Mouse (Mus musculus) adrenal gland, adult 8-10 months (tissue): ENCODE data around the gene Ccnb1ip1. TPM values are rescaled to one million over a fixed set of nuclear protein-coding genes. Genes with fewer than 3 reads are reported as not detected.

Experiments
- DNase-seq: peaks from one replicate; pipeline ENCODE4 v3.0.0; 2022
- total RNA-seq, 4 experiments: library from RNA; stranded (reverse); gene quantifications; 2 replicates each; pipeline ENCODE4 v1.2.4; 2022

The Ccnb1ip1 gene
- total RNA-seq, 4 experiments from 2014 or later: 0.58 to 1.8 TPM; not detected in 2

GRCm38 (mm10) chr14:50784391-50785250 lies 22.9 kb downstream of the Ccnb1ip1 start:
- DNase-seq: no peak

GRCm38 (mm10) chr14:50782166-50782565 lies 25.4 kb downstream of the Ccnb1ip1 start:
- no peak for DNase-seq

- DNase-seq: no peak
Measured at GRCm38 (mm10) chr14:50771342-50771741, 36.2 kb downstream of the Ccnb1ip1 start.

- peak; percentile 19 for DNase-seq
Measured at GRCm38 (mm10) chr14:50765736-50766135, 41.8 kb downstream of the Ccnb1ip1 start.

DNA sequence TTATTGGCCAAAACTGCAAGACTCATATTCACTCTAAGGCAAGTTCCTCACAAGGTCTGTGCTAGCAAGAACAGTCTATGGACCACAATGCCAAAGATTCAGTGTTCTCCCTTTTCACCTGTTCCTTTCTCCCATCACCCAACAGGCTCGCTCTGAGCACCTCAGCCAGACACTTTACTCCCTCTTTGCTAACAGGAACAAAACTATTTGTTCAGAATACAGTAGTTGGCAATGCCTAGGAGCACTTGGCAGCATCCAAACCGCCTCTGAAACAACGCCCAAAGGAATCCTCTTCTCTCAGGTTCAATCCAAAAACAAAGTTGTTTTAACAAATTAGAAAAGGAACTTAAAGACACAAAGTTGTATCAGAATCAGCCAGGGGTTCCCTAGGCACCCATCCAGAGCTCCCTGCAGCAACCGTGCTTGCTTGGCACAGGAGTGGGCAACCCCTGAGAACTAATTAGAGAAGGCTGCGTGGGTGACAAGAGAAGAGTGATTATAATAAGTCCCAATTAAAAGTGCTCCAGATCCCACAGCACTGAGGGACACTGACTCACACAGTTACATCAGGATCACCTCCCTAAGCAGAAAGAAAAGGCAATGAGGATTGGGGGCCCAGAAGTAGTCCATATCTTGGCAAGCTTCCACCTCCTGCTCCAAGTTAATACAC lies 49.0 kb downstream of the Ccnb1ip1 start:
- no peak for DNase-seq

DNA sequence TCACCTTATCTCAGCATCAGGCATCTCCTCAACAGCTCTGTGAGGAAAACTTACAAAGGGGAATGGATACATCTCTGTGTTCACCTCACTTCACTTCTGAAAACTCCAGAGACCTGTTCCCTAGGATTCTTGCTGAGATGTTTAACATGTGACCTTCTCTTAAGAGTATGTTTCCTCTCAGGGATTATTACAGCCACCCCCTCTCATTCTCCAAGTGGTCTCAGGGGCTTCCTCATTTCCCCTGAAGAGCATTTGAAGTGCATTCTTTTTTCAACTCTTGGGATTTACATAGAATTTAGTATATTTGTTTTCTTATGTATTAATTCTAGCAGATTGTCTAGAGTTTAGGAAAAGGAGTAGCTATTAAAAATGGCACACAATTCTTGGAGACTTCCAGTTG lies 62.5 kb downstream of the Ccnb1ip1 start, which contains the start of gene Olfr749:
Olfr749 (minus strand) TSS at position 101 of the 400 bp plus-strand sequence.
- no peak for DNase-seq

- no peak for DNase-seq
Measured at GRCm38 (mm10) chr14:50741584-50741983, 65.9 kb downstream of the Ccnb1ip1 start.

- DNase-seq: no peak
Measured at GRCm38 (mm10) chr14:50740334-50740733, 67.2 kb downstream of the Ccnb1ip1 start.

Other genes with a start within 250 kb of the Ccnb1ip1 start
- not detected for gene Olfr744, start 192.9 kb downstream of the Ccnb1ip1 start, total RNA-seq
- not detected for gene Olfr745, start 168.3 kb downstream of the Ccnb1ip1 start, total RNA-seq
- gene Olfr746, start 160.6 kb downstream of the Ccnb1ip1 start, total RNA-seq: not detected
- gene Olfr747, start 114.5 kb downstream of the Ccnb1ip1 start, total RNA-seq: not detected
- gene Olfr748, start 100.4 kb downstream of the Ccnb1ip1 start, total RNA-seq: not detected
- not detected for gene Olfr749, start 62.6 kb downstream of the Ccnb1ip1 start, total RNA-seq
- gene Ttc5, start 22.2 kb downstream of the Ccnb1ip1 start, total RNA-seq: 10 to 100 TPM; 40.9 to 57.7 (median 53.5) TPM
- gene Parp2, start 109 bp upstream of the Ccnb1ip1 start, total RNA-seq: 10 to 100 TPM; 24.2 to 40.7 (median 31.3) TPM
- 10 to 100 TPM; 25.5 to 33.6 (median 25.9) TPM for gene Tep1, start 62.8 kb upstream of the Ccnb1ip1 start, total RNA-seq
- 1 to 10 TPM; 1.0 to 3.4 (median 1.8) TPM for gene Klhl33, start 89.8 kb upstream of the Ccnb1ip1 start, total RNA-seq
- gene Osgep, start 117.2 kb upstream of the Ccnb1ip1 start, total RNA-seq: 10 to 100 TPM; 44.8 to 55.6 (median 51.3) TPM
- gene Apex1, start 117.2 kb upstream of the Ccnb1ip1 start, total RNA-seq: 10 to 100 TPM; 73.6 to 85.2 (median 74.1) TPM
- 10 to 100 TPM; 62.3 to 74.8 (median 68.0) TPM for gene Pip4p1, start 123.1 kb upstream of the Ccnb1ip1 start, total RNA-seq
- 10 to 100 TPM; 26.5 to 35.8 (median 31.3) TPM for gene Pnp, start 123.3 kb upstream of the Ccnb1ip1 start, total RNA-seq
- 10 to 100 TPM; 25.4 to 40.6 (median 33.0) TPM for gene Gm49342, start 136.8 kb upstream of the Ccnb1ip1 start, total RNA-seq
- gene Pnp2, start 148.3 kb upstream of the Ccnb1ip1 start, total RNA-seq: 1 to 10 TPM; 1.8 to 2.5 (median 2.2) TPM
- under 1 TPM in 2 of 4 experiments, not detected in 2; 0.15 to 0.31 TPM for gene Rnase10, start 200.0 kb upstream of the Ccnb1ip1 start, total RNA-seq
- not detected for gene Rnase9, start 234.1 kb upstream of the Ccnb1ip1 start, total RNA-seq
- not detected for gene Rnase11, start 242.4 kb upstream of the Ccnb1ip1 start, total RNA-seq
- not detected for gene Rnase12, start 249.9 kb upstream of the Ccnb1ip1 start, total RNA-seq